Mouse (Mus musculus): ENCODE data around the gene Ppid. TPM values are rescaled to one million over a fixed set of nuclear protein-coding genes. Genes with fewer than 3 reads are reported as not detected.

Ppid gene
- total RNA-seq, 2 experiments from 2014 or later, result 61.4 to 63.0 TPM

GRCm38 (mm10) chr3:79652129-79652528 lies 61.0 kb downstream of the Ppid start:
- DNase-seq (ENCODE audit: low spot score in 2 of 2), result no peak

Other genes with a start within 250 kb of the Ppid start
- 10 to 100 TPM in 1 of 2 experiments, 1 to 10 TPM in 1; 8.4 to 12.7 TPM for gene Fnip2, start 23.5 kb upstream of the Ppid start, total RNA-seq (2021)
- 1 to 10 TPM; 1.7 to 2.0 TPM for gene 4930579G24Rik, start 37.7 kb downstream of the Ppid start, total RNA-seq (2021)
- 100 to 1,000 TPM; 221 to 262 TPM for gene Etfdh, start 38.2 kb downstream of the Ppid start, total RNA-seq (2021)
- not detected for gene Rxfp1, start 146.5 kb downstream of the Ppid start, total RNA-seq (2021)